Mouse (Mus musculus): ENCODE measurements at regions not wholly inside any gene's neighbourhood (a gene's known extent, or its start where the extent isn't known, plus 50 kb on each side); places are given as distances from the start of the nearest gene placed in this dataset.
"Not testable (repeated sequence)": the region's sequence is repeated elsewhere in the genome, so short reads cannot be mapped to it uniquely, and the experiment has no call there.

DNA sequence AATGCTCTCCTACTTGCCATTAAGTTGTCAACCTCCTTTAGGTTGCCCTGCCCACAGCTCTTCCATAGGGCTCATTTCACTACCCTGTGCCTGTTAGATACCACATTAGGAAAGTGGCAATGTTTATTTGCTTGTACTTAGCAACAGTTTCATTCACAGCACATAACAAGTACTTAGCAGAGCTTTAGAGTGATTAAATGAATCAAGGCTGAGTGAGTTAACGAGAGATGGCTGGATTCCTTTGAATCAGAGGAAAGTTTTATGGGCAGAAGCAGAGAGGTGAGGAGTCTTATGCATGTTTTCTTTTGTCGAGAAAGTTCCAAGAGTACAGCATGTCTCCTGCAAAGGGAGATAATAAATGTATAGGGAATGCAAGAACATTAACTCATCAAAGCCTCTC is 60.5 kb downstream of the Ptgs2 start:
- DNase-seq, result no peak

DNA sequence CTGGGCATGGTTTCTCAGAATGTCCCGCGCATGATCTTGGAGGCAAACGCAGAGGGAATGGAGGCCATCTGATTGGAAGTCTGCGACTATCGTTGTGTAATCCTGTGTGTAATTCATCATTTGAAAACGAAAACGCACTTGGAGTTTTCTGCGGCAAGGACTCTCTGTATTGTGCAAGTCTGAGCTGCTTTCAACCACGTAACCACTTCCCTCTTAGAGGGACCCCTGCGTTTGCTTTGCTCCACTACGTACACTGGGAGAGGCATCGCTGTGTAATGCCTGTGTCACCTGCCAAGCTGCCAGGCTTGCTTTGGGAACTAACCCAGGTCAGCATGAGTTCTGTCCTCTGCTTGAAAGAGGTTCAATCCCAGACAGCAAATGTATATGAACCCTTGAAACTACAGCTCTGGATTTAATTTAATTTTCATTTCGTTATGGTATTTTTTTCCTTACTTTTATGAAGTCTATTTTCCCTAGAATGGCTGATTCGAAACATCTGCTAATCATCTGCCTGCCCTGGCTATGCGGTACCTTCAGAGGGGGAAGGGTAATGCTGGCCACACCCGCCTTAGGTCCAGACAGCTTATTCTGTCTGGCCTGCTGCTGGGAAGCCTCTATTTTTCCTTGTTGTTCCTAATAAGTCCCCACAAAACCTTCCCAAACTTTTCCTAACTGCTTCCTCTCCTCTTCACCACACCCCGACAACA is 65.2 kb downstream of the Ptgs2 start:
- peak; percentile 14 for DNase-seq

DNA sequence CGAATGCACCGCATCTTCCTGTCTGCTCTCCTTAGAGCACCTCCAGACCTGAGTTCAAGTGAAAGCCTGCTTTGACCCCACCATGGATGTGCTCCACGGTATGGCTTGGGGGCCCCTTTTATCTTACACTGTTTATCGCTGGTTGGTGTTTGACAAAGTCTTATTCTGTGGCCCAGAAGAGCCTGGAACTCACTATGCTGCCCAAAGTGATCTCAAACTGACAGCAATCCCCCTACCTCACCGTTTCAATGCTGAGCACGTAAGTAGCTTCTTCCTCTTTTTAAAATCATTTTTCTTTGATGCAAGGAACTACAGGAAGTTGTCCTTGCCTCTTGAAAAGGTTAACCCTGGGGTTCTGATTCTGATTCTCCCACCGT is 65.8 kb downstream of the Ptgs2 start:
- DNase-seq, result no peak

DNA sequence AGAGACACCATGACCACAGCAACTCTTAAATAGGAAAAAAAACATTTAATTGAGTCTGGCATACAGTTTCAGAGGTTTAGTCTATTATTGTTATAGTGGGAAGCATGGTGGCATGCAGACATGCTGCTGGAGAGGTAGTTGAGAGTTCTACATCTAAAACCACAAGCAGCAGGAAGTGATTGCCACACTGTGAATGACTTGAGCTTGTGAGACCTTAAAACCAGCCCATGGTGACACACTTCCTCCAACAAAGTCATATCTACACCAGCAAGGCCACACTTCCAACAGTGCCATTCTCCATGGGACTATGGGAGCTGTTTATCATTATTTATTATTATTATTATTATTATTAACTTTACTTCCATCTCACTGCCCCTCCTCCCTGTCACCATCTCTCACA is 67.3 kb downstream of the Ptgs2 start:
- DNase-seq, result no peak

DNA sequence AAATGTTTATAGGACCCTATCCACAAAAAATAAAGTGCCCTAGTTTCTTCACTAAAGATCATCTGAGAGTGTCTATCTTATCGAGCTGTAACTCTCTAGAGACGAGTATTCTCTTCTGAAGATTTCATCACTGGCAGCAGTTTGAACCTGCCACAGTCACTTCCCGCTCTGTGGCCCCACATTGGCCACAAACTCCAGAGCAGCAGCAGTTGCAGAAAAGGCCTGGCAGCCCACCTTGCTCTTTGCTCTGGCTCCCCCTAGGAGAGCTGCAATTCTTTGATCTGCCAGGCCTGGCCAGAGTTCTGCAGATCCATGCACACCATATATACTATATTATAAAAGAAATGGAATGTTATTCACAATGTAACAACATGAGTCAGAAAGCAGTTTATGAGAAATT is 74.4 kb downstream of the Ptgs2 start:
- DNase-seq, result no peak

DNA sequence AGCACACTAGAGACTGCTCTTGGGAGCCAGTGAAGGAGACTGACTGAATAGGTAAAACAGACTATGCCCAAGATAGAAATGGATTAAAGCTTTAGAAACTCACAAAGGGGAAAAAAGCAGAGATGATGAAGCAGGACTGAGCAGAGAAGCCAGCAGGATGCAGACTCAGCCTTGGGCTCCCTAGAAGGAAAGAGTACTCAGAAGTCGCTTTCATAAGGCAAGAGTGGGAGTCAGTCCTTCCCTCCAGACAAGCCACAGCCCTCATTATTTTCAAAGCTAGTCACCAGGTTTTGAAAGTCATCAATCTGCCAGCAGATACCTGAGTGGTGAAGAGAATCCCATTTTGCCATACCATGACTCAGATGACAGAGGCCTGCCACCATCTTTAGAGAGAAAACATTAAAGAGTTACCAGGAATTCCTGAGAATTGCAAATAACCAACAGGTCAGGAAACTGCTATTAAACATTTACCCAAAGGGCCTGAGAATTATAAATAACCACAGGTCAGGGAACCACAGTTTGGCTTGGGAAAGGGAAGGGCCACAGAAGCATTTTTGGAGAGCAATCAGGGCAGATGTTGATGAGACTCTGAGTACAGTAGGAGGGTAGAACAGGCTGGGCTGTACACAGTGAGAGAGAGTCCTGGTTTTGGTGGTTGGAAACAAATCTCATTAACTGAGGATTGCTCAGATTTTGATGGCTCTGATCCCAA is 77.4 kb downstream of the Ptgs2 start:
- DNase-seq, result no peak

DNA sequence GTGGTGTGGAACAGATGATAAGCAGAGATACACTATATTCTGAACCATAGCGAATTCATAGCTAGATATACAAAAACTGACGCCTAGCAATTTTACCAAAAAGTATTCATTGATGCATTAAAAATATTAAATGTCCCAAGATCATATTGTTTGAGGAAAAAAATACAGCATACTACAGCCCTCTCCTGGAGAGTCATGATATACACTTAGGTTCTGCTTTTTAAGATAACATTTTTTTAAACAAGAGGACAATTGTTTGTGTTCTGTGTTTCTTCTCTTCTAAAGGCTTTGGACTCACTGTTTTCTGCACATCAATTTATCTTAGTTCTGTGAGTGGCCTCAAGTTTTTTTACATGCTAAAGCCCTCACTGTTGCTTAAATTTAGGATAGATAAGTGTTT is 102.2 kb downstream of the Ptgs2 start:
- DNase-seq, result no peak

DNA sequence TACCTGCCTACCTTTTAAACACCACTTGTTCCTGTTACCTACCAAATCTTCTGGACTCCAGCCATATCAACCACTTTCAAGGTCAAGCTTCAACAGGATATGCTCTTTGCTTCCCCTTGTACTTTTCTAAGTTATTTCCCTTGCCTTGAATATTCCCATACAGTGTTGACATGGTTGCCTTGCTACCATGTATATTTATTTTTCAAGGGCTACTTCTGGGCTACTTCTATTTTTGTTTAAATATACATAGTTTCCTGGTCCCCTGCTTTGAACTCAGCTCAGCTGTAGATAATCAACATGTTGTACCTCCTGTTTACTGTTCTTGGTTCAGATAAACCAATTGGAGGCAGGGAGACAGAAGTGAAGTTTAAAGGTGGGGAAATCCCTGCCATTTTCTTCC is 106.8 kb upstream of the Pdc start:
- DNase-seq, result no peak

DNA sequence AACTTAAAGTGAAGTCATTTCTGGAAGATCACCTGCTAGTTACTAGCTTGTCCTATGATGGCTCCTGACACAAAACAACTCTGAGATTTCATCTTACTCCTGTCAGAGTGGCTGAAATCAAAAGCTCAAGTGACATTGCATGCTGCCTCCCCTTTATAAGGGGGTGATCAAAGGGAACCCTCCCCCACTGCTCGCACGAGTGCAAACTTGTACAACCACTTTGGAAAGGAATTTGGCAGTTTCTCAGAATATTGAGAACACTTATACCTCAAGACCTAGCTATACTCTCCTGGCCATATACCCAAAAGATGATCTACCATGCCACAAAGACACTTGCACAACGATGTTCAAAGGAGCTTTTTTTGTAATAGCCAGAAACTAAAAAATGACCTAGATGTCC is 102.5 kb upstream of the Pdc start:
- DNase-seq, result no peak

DNA sequence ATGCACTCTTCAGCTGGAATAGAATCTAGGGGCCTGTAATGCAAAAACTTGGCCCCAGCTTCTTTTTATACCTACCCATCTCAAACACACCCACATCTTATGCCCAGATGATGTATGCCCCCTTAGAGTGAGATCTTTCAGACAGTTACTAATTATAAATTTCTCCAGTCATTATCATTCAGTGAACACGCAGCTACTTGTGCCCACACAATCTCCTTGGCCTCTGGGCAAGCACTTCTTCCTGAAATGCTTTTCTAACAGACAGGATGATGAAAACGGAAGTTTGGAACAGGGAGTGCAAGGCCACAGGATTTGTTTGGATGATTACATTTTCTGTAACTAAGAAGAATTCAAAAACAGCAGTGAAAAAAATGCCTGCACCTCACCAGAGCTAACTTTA is 100.4 kb upstream of the Pdc start:
- DNase-seq, result no peak

DNA sequence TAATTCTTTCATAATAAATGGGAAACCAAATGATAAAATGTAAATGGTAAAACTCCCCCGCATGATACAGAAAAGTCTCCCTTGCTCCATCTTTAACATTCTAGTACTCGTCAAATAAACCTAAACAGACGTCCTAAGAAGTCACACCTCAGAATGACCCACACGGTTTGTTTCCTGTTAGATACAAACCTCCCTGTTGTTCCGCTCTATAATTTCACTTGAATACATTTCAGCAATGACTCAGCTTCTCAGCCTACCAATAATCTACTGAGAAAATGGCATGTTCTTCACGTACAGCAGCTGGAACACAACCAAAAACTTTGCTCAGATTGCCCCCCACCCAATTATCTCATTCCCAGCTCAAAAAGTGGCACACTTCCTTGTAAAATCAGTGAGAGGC is 93.7 kb upstream of the Pdc start:
- no peak for DNase-seq

DNA sequence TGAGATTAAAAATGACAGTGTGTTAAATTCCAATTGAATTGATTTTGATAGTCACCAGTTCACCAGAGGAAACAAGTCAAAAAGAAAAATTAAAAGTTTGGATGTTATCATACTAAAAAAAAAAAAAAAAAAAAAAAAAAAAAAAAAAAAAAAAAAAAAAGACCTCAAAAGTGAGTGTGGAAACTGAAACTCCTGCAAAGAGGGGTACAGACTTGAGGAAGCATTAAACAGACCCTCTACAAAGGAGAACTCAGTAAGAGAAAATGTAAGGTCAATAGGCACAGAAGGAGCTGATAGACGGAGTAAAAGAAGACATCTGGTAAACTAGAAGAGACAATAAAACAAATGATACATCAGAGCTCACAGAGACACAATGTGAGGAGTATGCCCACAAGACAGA is 79.7 kb upstream of the Pdc start:
- DNase-seq, result not testable (repeated sequence)

DNA sequence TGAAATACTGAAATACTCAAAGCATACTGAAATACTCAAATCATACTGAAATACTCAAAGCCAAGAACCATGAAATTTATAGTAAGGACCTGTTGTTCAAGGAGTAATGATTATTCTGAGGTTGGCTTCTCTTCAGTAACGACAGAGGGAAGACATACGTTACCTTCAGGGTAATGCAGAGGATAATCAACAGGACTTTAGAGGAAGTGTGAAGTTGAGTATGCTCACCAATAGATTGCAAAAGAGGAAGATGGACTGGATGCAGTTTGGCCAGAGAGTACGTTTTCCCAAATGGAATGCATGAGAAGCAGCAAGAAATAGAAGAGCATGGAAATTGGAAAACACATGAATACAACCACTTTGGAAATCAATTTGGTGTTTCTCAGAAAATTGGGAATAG is 79.1 kb upstream of the Pdc start:
- DNase-seq, result no peak

DNA sequence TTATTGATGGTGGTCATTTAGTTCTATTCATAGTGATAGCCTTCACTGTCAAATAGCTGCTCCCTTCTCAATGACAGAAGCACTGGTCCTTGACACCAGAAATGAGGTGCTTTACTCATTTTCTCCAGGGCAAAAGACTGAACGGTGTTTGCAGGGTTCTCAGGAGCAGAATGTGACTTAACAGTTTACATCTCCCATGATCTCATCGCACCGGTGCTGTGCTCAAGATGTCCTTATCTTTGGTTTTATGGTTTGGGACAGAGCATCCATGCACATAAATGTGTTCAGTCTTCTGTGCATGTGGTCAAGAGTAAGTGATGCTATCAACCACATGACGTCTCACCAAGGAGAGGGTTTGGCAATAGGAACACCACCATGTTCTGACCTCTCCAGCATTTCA is 78.1 kb upstream of the Pdc start:
- no peak for DNase-seq

DNA sequence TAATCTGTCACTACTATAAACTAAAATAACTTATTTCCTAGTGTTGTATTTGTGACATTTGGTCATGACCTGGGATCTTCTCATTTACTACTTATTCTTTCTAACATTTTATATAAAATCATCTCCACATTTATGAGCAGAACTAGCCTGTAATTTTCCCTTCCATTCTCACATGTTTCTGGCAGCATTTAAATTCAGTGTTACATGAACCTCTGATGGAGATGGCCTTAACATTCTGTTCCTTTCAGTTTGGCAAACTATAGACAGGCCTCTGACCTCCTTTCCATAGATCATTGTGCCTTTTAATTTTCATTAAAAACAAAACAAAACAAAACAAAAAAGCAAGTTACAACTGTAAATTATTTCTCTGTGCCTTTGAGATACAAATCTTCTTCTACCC is 77.1 kb upstream of the Pdc start:
- no peak for DNase-seq

DNA sequence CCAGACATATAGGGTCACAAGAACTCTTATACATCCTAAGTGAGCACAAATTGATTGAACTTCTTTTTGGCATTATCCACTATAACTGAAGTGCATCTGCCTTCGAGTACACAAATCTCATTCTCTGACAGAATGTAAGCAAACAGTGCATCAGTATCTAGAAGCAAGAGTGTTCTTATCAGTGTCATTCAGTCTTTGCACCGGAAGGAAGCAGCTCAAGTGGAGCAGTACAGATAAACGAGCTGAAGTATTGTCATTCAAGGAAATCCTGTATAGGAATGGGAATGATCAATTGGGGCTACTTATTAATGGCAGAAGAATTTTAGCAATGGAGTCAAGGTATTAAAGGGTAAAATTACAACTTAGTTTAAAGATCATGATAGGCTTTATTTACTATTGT is 74.3 kb upstream of the Pdc start:
- DNase-seq, result peak; percentile 3

DNA sequence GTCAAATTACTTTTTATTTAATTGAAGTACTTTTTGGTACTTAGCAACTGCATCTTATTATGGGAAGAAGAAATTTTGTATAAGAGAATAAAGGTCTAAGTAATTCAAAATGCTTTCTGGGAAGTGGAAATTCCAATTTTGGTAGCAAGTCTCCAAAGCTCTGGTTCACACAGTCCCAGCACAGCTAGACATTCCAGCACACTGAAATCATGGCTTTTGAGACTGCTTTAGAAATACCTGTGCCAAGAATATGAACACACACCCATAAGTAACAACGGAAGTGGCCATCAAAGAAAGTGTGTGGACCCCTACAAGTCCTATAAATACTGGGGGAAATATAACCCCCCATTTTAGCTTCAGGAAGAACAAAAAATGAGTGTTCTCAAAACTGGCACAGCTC is 67.8 kb upstream of the Pdc start:
- no peak for DNase-seq

DNA sequence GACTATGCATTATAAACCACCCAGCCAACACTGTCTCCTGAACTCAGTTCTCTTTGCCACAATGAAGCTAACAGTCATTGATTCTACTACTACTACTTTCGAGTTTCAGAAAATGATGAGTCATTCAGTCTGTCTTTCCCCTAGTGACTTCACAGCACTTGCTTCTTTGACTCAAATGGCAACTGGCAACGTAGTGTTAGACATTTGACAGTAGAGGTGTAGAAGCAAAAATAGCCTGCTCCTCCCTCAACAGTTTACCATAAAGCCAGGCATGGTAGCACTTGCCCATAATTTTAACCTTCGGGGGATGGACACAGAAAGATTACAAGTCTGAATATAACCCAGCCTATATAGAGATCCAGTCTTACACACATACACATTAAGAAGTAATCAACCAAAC is 67.3 kb upstream of the Pdc start:
- DNase-seq, result no peak

DNA sequence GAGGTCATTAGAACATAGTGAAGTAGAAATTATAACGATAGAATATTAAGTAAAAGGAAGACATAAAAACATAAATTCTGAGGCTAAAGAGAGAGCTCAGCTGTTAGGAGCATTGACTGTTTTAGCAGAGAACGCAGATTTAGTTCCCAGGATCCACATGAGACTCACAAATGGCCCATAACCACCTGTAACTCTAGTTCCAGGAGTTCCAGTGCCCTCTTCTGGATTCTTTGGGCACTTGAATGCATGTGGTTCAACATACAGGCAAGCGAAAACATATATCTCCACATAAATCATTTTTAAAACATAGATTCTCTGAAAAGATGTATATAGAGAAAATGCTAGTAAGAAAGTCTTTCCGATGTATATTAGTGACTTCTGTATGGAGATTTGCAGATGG is 61.6 kb upstream of the Pdc start:
- no peak for DNase-seq

DNA sequence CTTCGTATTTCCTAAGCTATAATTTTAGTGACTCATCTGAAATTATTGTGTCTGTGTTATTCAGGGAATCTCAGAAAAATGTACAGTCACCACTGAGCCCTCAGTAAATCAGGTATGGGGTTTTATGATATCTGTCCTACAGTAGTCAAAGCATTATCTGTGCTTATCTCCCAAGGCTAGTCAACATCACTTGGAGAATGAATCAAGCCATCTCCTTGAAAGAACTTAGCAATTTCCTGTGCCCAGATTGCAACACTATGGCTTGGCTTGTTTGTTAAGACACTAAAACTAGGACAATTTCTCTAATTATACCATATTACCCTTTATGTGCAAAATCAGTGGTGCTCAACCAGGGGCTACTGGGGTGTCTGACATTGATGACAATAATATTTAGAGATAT is 58.9 kb upstream of the Pdc start:
- DNase-seq, result no peak

DNA sequence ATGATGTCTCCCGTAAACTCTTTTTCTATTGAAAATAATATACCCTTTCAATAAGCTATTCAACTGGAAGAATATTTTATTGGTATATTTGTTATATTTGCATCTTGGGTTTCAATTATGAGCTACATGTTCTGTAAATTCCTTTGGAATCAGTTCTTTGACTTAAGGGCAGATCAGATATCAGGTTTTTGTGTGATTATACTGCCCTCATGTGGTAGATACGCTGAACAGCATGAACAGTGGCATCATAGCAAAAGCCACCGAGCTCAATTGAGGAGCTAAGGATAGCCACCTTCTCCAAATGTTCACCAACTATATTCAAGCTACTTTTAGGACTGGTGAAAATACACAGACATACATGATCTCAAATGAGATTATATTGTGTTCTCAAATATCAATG is 52.7 kb upstream of the Pdc start:
- no peak for DNase-seq

DNA sequence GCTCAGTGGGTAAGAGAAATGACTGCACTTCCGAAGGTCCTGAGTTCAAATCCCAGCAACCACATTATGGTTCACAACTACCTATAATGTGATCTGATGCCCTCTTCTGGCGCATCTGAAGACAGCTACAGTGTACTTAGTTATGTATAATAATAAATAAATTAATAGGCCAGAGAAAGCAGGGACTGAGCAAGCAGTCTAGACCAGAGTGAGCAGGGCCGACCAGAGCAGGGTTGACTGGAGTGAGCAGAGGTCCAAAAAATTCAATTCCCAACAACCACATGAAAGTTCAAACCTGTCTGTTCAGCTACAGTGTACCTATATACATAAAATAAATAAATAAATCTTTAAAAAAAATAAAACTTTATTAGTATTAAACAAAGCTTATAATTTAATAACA is 52.2 kb upstream of the Pdc start:
- DNase-seq, result no peak

All from lung, postnatal 14 days (tissue).